Mouse (Mus musculus) adrenal gland, adult 2 months (tissue): ENCODE data around the gene AC141477.1. TPM values are rescaled to one million over a fixed set of nuclear protein-coding genes. Genes with fewer than 3 reads are reported as not detected.

ENCODE experiments used
- DNase-seq: peaks from one replicate; pipeline ENCODE4 v3.0.0; 2021
- polyA plus RNA-seq: library from polyadenylated mRNA; depleted of rRNA; stranded (reverse); fragments of >200 nt; gene quantifications from 2 replicates; pipeline ENCODE4 v1.2.3, GENCODE M21; 2012; rRNA removed
- total RNA-seq, 2 experiments: library from RNA; stranded (reverse); gene quantifications; 2 replicates each; pipeline ENCODE4 v1.2.3; 2021

The AC141477.1 gene
- total and polyA plus RNA-seq, 3 experiments = not detected

DNA sequence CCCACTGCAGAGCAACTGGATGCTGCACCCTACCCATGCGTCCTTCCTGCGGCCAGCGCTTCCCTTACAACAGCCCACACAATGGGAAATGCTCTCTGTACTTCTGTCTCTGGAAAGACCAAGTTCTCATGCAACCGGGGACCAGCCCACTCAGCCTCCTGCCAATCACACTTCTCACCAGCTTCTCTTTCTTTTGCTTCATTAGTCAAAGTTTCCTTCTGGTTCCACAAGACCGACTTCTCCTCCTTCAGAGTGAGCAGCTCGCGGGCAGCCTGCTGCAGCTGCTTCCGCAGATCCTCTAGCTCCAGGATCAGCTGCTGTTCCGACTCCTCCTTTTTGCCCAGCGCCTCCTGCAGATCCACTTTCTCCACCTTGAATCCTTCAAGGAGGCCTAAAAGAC lies 31.7 kb downstream of the AC141477.1 start:
- no peak for DNase-seq

DNA sequence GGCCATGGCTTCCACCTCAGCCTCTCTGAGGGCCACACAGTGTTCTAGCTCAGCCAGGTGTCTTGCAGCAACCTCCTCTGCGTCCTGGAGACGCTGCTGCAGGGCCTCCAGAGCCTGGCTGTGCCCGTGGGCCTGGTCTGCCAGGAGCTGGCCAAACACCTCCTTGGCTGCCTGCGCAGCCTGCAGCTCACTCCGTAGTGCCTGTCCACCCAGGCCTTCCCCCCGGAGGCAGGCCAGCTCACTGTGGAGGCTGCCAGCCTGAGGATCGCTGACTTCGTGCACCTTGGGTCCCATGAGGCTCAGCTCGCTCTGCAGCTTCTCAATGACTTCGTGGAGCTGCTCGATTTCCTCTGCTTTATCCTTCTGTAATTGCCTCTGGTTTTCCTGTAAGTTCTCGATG lies 47.6 kb downstream of the AC141477.1 start:
- DNase-seq = no peak

- no peak for DNase-seq
These were observed 48.5 kb downstream of the AC141477.1 start for GRCm38 (mm10) chr10:76391786-76392185.

GRCm38 (mm10) chr10:76391166-76391565 lies 49.1 kb downstream of the AC141477.1 start:
- DNase-seq = no peak

Other genes starting within 250 kb of the AC141477.1 start
- 10 to 100 TPM; 19.0 to 25.9 TPM for gene Prmt2, start 202.6 kb downstream of the AC141477.1 start, total RNA-seq
- gene Prmt2, start 202.6 kb downstream of the AC141477.1 start, polyA plus RNA-seq = 22.1 and 27.4 TPM in 2 replicates
- 10 to 100 TPM; 11.6 to 26.6 TPM for gene S100b, start 186.6 kb downstream of the AC141477.1 start, total RNA-seq
- gene S100b, start 186.6 kb downstream of the AC141477.1 start, polyA plus RNA-seq = 2.0 TPM in 2 replicates
- 10 to 100 TPM; 19.2 to 23.8 TPM for gene Dip2a, start 95.2 kb downstream of the AC141477.1 start, total RNA-seq
- gene Dip2a, start 95.2 kb downstream of the AC141477.1 start, polyA plus RNA-seq = 16.7 and 17.3 TPM in 2 replicates
- 10 to 100 TPM; 13.5 to 14.6 TPM for gene Pcnt, start 2.3 kb upstream of the AC141477.1 start, total RNA-seq
- 6.9 and 7.4 TPM in 2 replicates for gene Pcnt, start 2.3 kb upstream of the AC141477.1 start, polyA plus RNA-seq
- not detected for gene 2610028H24Rik, start 8.6 kb upstream of the AC141477.1 start, total RNA-seq
- not detected in 2 replicates for gene 2610028H24Rik, start 8.6 kb upstream of the AC141477.1 start, polyA plus RNA-seq
- 10 to 100 TPM; 24.3 to 29.5 TPM for gene Mcm3ap, start 28.5 kb upstream of the AC141477.1 start, total RNA-seq
- gene Mcm3ap, start 28.5 kb upstream of the AC141477.1 start, polyA plus RNA-seq = 12.1 and 13.3 TPM in 2 replicates
- gene Ybey, start 28.7 kb upstream of the AC141477.1 start, total RNA-seq = 1 to 10 TPM; 2.5 to 2.8 TPM
- 4.1 and 5.3 TPM in 2 replicates for gene Ybey, start 28.7 kb upstream of the AC141477.1 start, polyA plus RNA-seq
- 10 to 100 TPM; 55.1 to 81.0 TPM for gene Lss, start 91.1 kb upstream of the AC141477.1 start, total RNA-seq
- 51.5 and 78.9 TPM in 2 replicates for gene Lss, start 91.1 kb upstream of the AC141477.1 start, polyA plus RNA-seq
- not detected for gene Spatc1l, start 121.8 kb upstream of the AC141477.1 start, total RNA-seq
- gene Spatc1l, start 121.8 kb upstream of the AC141477.1 start, polyA plus RNA-seq = 0.08 TPM in 1 of 2 replicates, not detected in the other
- gene Ftcd, start 135.2 kb upstream of the AC141477.1 start, total RNA-seq = under 1 TPM in 1 of 2 experiments, not detected in 1; 0.95 TPM
- gene Ftcd, start 135.2 kb upstream of the AC141477.1 start, polyA plus RNA-seq = 0.33 TPM in 1 of 2 replicates, not detected in the other
- gene Col6a2, start 183.2 kb upstream of the AC141477.1 start, total RNA-seq = 10 to 100 TPM; 27.6 to 44.6 TPM
- gene Col6a2, start 183.2 kb upstream of the AC141477.1 start, polyA plus RNA-seq = 46.9 and 47.6 TPM in 2 replicates